Mouse (Mus musculus) embryo, embryonic 11 days (tissue): ENCODE measurements at regions not wholly inside any gene's neighbourhood (a gene's known extent, or its start where the extent isn't known, plus 50 kb on each side); places are given as distances from the start of the nearest gene placed in this dataset.
"Not testable (repeated sequence)": the region's sequence is repeated elsewhere in the genome, so short reads cannot be mapped to it uniquely, and the experiment has no call there.

Source experiments
- DNase-seq: peaks from one replicate; pipeline ENCODE4 v3.0.0-alpha.2; 2015

GRCm38 (mm10) chr16:15175516-15175915, 141.7 kb upstream of the Gm21897 start:
- no peak for DNase-seq

- DNase-seq: no peak
Measured at GRCm38 (mm10) chr16:15185714-15186113, 131.5 kb upstream of the Gm21897 start.

GRCm38 (mm10) chr16:15194926-15195711, 122.1 kb upstream of the Gm21897 start:
- DNase-seq: peak; percentile 84

GRCm38 (mm10) chr16:15195931-15196330, 121.3 kb upstream of the Gm21897 start:
- DNase-seq: not testable (repeated sequence)

- no peak for DNase-seq
Measured at GRCm38 (mm10) chr16:15196855-15197254, 120.4 kb upstream of the Gm21897 start.

- no peak for DNase-seq
Measured at GRCm38 (mm10) chr16:15215921-15216320, 101.3 kb upstream of the Gm21897 start.

- DNase-seq: peak; percentile 64
Measured at GRCm38 (mm10) chr16:15220961-15221547, 96.2 kb upstream of the Gm21897 start.

- no peak for DNase-seq
Measured at GRCm38 (mm10) chr16:15237836-15238235, 79.4 kb upstream of the Gm21897 start.

- DNase-seq: no peak
Measured at GRCm38 (mm10) chr16:15238449-15238848, 78.8 kb upstream of the Gm21897 start.

- DNase-seq: no peak
Measured at GRCm38 (mm10) chr16:15250186-15250585, 67.1 kb upstream of the Gm21897 start.

GRCm38 (mm10) chr16:15251686-15252085, 65.6 kb upstream of the Gm21897 start:
- no peak for DNase-seq

GRCm38 (mm10) chr16:15252666-15253347, 64.5 kb upstream of the Gm21897 start:
- DNase-seq: peak; percentile 4

- no peak for DNase-seq
Measured at GRCm38 (mm10) chr16:15253348-15253693, 63.9 kb upstream of the Gm21897 start.

GRCm38 (mm10) chr16:15254669-15255068, 62.6 kb upstream of the Gm21897 start:
- DNase-seq: no peak

GRCm38 (mm10) chr16:15259474-15259873, 57.8 kb upstream of the Gm21897 start:
- peak; percentile 19 for DNase-seq

- no peak for DNase-seq
Measured at GRCm38 (mm10) chr16:15260069-15260468, 57.2 kb upstream of the Gm21897 start.
